Mouse (Mus musculus) bone marrow, adult 2 months (tissue): ENCODE results near the gene Sema6c. TPM values are rescaled to one million over a fixed set of nuclear protein-coding genes. Genes with fewer than 3 reads are reported as not detected.
A peak's percentile ranks its signal among the peaks of the same experiment; 100 is the strongest.

Experiments used
- H3K27ac ChIP-seq: fragments of 200-500 bp; 2 replicates; pipeline ENCODE4 v1.5.1; 2012; ENCODE audit warnings: low read depth, mild to moderate bottlenecking, control low read depth, inconsistent platforms, low read length; ENCODE audit not compliant: control insufficient read depth, poor library complexity, insufficient read depth
- H3K4me1 ChIP-seq: fragments of 200-500 bp; 2 replicates; pipeline ENCODE4 v1.6.1; 2011; ENCODE audit warnings: low read length; ENCODE audit not compliant: control insufficient read depth, insufficient read depth
- H3K4me3 ChIP-seq: fragments of 200-500 bp; replicated peaks from 2 replicates; pipeline ENCODE3; 2011; ENCODE audit warnings: mild to moderate bottlenecking, low read depth, low read length, control low read depth; ENCODE audit not compliant: control insufficient read depth
- CTCF ChIP-seq: fragments of 200-500 bp; IDR thresholded peaks from 2 replicates; pipeline ENCODE4 v1.5.1; 2011; ENCODE audit warnings: low read length, control low read depth; ENCODE audit not compliant: control insufficient read depth, insufficient read depth
- POLR2A ChIP-seq: fragments of 200-500 bp; IDR thresholded peaks from 2 replicates; pipeline ENCODE4 v1.6.1; 2011; ENCODE audit warnings: low read depth, mild to moderate bottlenecking, control low read depth, low read length, borderline replicate concordance; ENCODE audit not compliant: control insufficient read depth
- WGBS: fragments of 180-500 bp; shearing (Covaris S2); methylation state at CpG from one replicate; pipeline ENCODE4 v1.1.7; 2018; 5-methylcytosine and 5-hydroxymethylcytosine counted together
- polyA plus RNA-seq: library from polyadenylated mRNA; stranded (reverse); fragments of >200 nt; gene quantifications from 2 replicates; pipeline ENCODE4 v1.2.4, GENCODE M21; 2011; ENCODE audit warnings: low replicate concordance; ENCODE audit not compliant: missing spikeins, insufficient read depth, insufficient read length

Sema6c gene
- polyA plus RNA-seq, 1 experiment: 1.2 TPM

DNA sequence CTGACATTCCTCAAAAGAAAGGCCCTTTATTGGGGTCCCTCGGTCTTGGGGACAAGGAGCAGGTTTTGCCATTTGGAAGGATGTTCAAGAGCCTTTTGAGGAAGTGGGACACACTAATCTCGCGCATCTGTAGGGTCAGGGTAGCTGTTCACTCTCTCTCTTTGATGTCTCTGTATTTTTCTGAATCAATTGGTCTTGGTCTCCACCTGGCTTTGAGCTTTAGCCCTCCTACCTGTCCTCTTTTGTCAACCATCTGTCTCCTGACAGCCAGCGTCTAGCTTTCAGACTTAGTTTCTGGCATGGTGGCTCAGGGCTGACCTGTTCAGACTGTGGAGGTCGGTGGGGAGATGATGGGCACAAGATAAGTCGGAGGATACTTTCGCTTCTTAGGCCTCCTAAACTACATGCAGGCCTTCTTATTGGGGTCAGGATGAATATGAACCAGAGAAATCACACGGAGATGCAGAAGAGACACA is 708 bp upstream of the Sema6c start:
- 21% methylated on average over 8 of the region's 8 CpGs for WGBS
- Histone ChIP-seq H3K4me3 (peak overlapping the region; percentile 72), H3K4me1 (no peaks in the 10 kb centered on the region), H3K27ac (no peak overlapping the region)
- TF ChIP-seq CTCF: no peak
- no peak for TF ChIP-seq POLR2A

DNA sequence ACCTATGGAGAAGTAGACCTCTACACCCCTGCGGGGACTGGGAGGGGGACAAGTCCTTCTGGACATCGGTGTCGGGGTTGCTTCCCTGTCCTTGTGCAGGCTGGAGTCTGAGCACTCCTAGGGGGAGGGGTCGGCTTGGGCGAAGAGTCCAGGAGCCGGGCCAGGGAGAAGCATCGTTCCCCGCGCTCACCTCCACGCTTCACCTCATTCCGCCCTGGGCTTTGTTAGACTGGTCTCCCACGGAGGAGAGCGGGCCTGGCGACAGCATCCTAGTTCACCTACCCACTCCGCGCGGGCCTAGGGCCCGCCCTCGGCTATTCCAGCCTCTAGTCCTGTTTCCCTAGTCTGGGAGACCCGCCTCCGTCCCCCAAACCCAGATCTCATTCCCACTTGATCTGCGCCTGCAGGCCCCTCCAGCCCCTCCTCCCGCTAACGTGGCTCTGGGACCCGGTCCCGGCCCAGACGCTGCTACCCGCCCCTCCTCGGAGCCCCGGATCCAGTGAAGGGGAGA is 839 bp downstream of the Sema6c start:
- 7% methylated on average over 30 of the region's 30 CpGs for WGBS
- Histone ChIP-seq H3K4me1 (no peaks in the 10 kb centered on the region), H3K27ac (no peak overlapping the region), H3K4me3 (no peak overlapping the region)
- TF ChIP-seq CTCF: no peak
- no peak for TF ChIP-seq POLR2A

DNA sequence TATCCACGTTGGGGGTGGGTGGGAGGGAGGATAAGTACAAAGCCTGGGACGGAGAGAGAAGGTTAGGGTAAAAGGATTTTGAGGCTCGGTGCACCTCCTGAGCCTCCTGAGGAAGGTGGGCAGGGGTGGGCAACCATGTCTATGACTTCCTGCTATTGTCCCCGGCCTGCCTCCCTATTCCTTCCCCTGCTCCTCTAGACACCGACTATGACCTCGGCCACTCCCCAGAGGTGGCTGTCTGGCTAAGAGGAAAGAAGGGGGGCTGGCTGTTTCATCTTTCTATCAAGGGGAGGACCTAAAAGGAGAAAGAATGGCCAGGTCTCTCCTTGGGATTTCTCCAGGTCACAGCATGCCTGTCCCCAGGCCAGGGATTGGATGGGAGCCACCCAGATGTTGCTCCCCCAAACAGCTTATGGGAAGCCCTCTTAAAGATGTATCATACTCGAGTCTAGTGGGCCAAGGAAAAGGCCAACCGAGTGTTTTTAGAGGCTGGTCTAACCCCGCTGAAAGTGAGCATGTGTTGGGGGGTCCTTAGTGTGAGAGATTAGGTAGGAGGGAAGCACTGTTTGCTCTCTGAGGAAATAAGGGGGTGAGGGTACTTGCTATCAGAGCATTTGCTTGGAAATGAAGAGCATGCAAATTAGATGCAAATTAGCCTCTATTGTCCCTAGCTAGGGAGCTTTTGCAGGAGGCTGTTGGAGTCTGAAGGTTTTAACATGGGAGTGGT is 1.5 kb downstream of the Sema6c start:
- 32% methylated on average over 9 of the region's 9 CpGs for WGBS
- no peak overlapping the region for H3K27ac ChIP-seq
- no peak for TF ChIP-seq POLR2A
- no peak for TF ChIP-seq CTCF
- no peaks in the 10 kb centered on the region for H3K4me1 ChIP-seq
- H3K4me3 ChIP-seq: no peak overlapping the region

DNA sequence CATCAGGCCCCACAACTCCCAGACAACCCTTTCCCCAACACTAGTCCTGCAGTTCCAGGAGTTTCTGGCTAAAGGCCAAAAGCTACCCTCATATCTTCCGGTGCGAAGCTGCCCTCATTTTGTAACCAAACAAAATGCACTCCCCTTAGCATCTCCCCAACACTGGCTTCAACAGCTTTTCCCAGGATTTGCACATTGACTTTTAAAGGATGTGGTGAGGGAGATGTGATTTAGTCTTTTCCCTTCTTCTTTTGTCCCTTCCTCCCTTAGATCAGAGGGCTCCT is 2.0 kb downstream of the Sema6c start:
- Histone ChIP-seq H3K4me1 (no peaks in the 10 kb centered on the region), H3K27ac (no peak overlapping the region), H3K4me3 (no peak overlapping the region)
- TF ChIP-seq CTCF (no peak), POLR2A (no peak)
- WGBS: 77% methylated on average over 2 of the region's 2 CpGs

DNA sequence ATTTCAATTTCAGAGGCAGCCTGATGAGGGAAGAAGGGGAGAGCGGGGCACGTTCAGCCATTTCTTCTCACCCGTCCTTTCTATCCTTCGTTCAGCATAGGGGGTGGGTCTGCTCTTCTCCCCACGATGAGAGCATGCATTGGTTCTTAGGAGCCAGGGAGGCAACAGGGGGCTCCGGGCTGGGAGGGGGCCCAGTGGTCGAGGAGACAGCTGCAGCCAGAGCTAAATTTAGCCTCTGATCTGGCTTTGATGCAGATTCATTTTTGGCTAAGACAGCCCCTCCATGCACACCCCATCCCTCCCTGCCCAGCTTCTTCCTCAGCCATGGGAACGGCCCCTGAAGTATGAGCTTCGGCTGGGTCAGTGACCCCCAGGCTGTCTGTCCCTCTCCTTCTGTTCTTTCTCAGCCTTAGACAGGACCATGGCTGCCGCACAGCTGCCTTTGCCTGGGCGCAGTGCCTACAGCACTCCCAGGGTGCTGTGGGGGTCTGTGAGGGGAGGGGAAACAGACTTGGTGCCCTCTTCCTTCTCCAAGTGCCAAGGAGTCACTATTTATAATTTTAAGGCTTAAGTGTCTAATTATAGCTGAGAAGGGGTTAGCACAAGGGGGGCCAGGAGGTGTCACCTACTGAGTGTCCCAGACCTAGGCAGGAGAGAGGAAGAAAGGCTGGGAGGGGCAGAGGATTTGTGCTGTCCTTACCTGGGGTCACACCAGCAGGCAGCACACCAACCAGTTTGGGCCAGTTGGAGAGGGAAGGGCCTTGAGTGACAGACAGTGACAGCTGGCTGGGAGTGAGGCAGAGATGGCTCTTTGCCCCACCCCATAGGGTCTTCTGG is 3.4 kb downstream of the Sema6c start:
- TF ChIP-seq POLR2A: no peak
- no peak for TF ChIP-seq CTCF
- Histone ChIP-seq H3K4me3 (no peak overlapping the region), H3K4me1 (no peaks in the 10 kb centered on the region), H3K27ac (no peak overlapping the region)
- WGBS: 71% methylated on average over 11 of the region's 11 CpGs

DNA sequence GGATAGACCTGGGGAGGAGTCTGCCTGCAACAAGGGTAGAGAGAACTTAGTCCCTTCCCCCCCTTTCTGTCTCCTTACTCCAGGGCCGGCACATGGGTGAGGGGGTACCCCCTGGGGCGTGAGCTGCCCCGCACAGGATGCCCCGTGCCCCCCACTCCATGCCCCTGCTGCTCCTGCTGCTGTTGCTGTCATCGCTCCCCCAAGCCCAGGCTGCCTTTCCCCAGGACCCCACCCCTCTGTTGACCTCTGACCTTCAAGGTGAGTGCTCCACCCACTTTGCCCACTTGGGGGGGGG is 3.9 kb downstream of the Sema6c start:
- Histone ChIP-seq H3K4me3 (no peak overlapping the region), H3K27ac (no peak overlapping the region), H3K4me1 (no peaks in the 10 kb centered on the region)
- WGBS: 80% methylated on average over 5 of the region's 5 CpGs
- TF ChIP-seq POLR2A (no peak), CTCF (no peak)

DNA sequence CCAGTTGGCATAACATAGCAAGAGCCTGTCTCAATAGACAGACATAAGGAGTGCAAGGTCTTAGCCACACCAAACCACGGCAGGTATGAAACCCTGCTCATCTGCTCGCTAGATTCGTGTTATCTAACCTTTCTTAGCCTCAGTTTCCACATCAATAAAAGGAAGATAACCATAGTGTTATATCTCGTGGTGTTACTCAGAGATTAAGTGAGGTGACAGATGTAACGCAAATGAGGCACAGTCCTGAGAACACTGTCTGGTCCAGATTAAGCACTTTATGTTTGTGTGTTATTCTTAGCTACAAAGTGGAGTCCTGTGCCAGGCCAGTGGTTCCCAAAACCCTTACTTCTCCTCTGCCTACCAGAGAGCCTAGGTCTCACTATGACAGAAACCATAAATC is 4.6 kb downstream of the Sema6c start:
- H3K4me3 ChIP-seq: no peak overlapping the region
- 57% methylated on average over 5 of the region's 5 CpGs for WGBS
- no peak overlapping the region for H3K27ac ChIP-seq
- H3K4me1 ChIP-seq: no peaks in the 10 kb centered on the region
- no peak for TF ChIP-seq CTCF
- TF ChIP-seq POLR2A: no peak

GRCm38 (mm10) chr3:95169996-95170395 is 9.7 kb downstream of the Sema6c start:
- H3K4me3 ChIP-seq: no peak overlapping the region
- 84% methylated on average over 10 of the region's 10 CpGs for WGBS
- no peak overlapping the region for H3K27ac ChIP-seq
- TF ChIP-seq POLR2A: no peak
- TF ChIP-seq CTCF: no peak
- no peaks in the 10 kb centered on the region for H3K4me1 ChIP-seq
